Mouse (Mus musculus) C2C12 (cell line): ENCODE results near the gene Hcn2. TPM values are rescaled to one million over a fixed set of nuclear protein-coding genes. Genes with fewer than 3 reads are reported as not detected.

Experiments
- H3K27me3 ChIP-seq: one replicate; pipeline ENCODE4 v1.6.1; 2011; ENCODE audit not compliant: control insufficient read depth, insufficient read depth, insufficient read length
- H3K36me3 ChIP-seq: one replicate; pipeline ENCODE4 v1.6.1; 2011; ENCODE audit not compliant: control insufficient read depth, insufficient read depth
- H3K4me3 ChIP-seq: one replicate; pipeline ENCODE4 v1.5.1; 2011; ENCODE audit warnings: mild to moderate bottlenecking, control low read depth; ENCODE audit not compliant: poor library complexity, insufficient read depth, severe bottlenecking
- H3K79me2 ChIP-seq: one replicate; pipeline ENCODE4 v1.6.1; 2011; ENCODE audit not compliant: control insufficient read depth, insufficient read depth
- H3K79me3 ChIP-seq: one replicate; pipeline ENCODE4 v1.6.1; 2011; ENCODE audit warnings: low read depth, control low read depth
- H3ac ChIP-seq: one replicate; pipeline ENCODE3; 2011; ENCODE audit warnings: low read depth; ENCODE audit not compliant: control insufficient read depth, insufficient read length
- CEBPB ChIP-seq: IDR thresholded peaks from one replicate; pipeline ENCODE4 v1.6.1; 2011; ENCODE audit warnings: low read depth, mild to moderate bottlenecking, control low read depth, moderate library complexity
- CTCF ChIP-seq: IDR thresholded peaks from one replicate; pipeline ENCODE4 v1.5.1; 2011; ENCODE audit not compliant: control insufficient read depth, insufficient read depth, insufficient read length
- FOSL1 ChIP-seq: IDR thresholded peaks from one replicate; pipeline ENCODE4 v1.8.0; 2011; ENCODE audit warnings: mild to moderate bottlenecking, low read length; ENCODE audit not compliant: poor library complexity, insufficient read depth, severe bottlenecking
- MAX ChIP-seq: IDR thresholded peaks from one replicate; pipeline ENCODE4 v1.6.1; 2011; ENCODE audit warnings: mild to moderate bottlenecking, control low read depth
- MYOD1 ChIP-seq: IDR thresholded peaks from one replicate; pipeline ENCODE4 v1.6.1; 2011; ENCODE audit warnings: low read depth; ENCODE audit not compliant: control insufficient read depth, insufficient read length
- MYOG ChIP-seq: IDR thresholded peaks from one replicate; pipeline ENCODE4 v1.6.1; 2011; ENCODE audit not compliant: control insufficient read depth, insufficient read length; ENCODE audit errors: extremely low read depth
- USF1 ChIP-seq: IDR thresholded peaks from one replicate; pipeline ENCODE4 v1.6.1; 2011; ENCODE audit warnings: low read depth, mild to moderate bottlenecking, control low read depth, moderate library complexity
- polyA plus RNA-seq: library from polyadenylated mRNA; unstranded; fragments of >200 nt; fragmentation: generic; extraction: Trizol; gene quantifications from one replicate; pipeline ENCODE4 v1.2.1, GENCODE M21; 2012; ENCODE audit warnings: missing spikeins

Gene Hcn2
- polyA plus RNA-seq, 1 experiment, result 0.34 TPM

DNA sequence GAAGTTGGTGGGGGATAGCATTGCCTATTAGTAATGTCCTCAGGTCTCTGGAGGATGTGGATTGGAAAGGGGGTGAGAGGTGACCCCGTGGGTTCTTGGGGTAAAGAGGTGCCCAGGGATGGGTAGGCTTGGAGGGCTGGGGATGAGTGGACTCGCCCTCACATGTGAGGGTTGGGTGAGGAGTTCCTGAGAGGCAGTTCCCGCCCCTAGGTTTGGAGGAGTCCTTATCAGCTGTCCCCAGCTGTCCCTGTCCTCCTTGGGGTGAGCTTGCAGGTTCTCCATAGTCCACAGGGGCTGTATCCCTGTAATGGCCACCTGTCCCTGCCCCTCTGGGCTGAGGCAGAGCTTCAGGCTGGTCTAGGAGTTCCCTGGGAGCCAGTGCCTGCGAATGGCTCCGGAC, 10.5 kb upstream of the Hcn2 start:
- peak overlapping the region; percentile 38 for H3ac ChIP-seq

DNA sequence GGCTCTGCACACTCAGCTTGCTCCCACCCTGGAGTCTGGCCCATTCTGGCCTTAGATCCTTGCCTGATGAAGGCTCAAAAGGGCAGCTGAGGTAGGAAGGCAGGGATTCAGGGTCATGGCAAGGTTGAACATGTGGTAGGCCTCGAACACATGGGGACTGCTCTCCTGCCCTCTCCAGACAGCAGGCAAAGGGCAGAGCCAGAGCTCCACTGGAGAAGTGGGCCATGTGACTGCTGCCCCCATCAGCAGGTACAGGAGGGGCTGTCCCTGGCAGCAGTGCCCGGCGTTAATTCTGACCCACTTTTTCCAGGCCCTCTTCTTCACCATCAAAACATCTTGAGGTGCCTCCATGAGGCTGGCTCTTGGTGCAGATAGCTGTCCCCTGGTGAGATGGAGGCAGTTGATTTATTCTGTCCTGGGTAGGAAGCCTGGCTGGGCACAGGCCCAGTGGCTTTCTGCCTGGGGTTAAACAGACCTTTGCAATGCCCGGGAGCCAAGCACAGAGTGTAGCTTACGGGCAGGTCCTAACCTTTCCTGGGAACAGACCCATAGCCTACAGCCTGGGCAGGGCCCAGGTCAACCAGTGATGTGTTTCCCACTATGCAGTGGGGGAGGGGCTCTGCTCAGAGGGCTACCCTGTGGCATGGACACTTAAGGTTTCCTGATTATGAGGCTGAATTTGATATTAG, 9.9 kb upstream of the Hcn2 start:
- no peaks in the 10 kb centered on the region for H3K27me3 ChIP-seq
- no peak for TF ChIP-seq CEBPB
- no peak for TF ChIP-seq MAX
- no peak for TF ChIP-seq MYOG
- no peak for TF ChIP-seq FOSL1
- no peak for TF ChIP-seq USF1
- TF ChIP-seq CTCF, result no peak
- TF ChIP-seq MYOD1, result no peak
- peaks cover 58% of the 10 kb centered on the region for H3K79me2 ChIP-seq
- peaks cover 52% of the 10 kb centered on the region for H3K79me3 ChIP-seq
- peaks cover 46% of the 10 kb centered on the region for H3K36me3 ChIP-seq
- no peak overlapping the region for H3ac ChIP-seq
- no peak overlapping the region for H3K4me3 ChIP-seq

More for the DNA sequence above, 10.5 kb upstream of the Hcn2 start:
- peaks cover 58% of the 10 kb centered on the region for H3K79me2 ChIP-seq
- peaks cover 52% of the 10 kb centered on the region for H3K79me3 ChIP-seq
- peaks cover 40% of the 10 kb centered on the region for H3K36me3 ChIP-seq
- TF ChIP-seq MYOD1 (peak; percentile 6), MAX (no peak)
- no peak overlapping the region for H3K4me3 ChIP-seq
- no peaks in the 10 kb centered on the region for H3K27me3 ChIP-seq

DNA sequence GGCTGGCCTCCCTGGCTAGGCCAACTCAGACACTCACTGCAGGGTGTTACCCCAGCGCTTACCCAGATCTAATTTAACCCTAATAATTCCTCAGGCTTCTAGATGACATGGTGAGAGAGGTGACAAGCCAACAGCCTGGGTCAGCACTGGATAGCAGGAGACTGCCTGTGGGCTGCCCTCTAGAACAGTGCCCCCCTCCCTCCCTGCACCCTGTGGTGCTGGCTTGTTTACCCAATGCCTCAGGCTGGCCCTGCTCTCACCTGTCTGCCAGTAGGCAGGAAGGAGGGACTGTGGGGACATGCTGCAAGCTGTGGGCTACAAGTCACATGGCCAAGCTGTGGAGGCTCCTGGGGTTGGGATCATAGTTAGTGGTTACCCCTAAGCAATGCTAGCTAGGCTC, 9.3 kb upstream of the Hcn2 start:
- no peak overlapping the region for H3ac ChIP-seq
- H3K36me3 ChIP-seq, result peaks cover 52% of the 10 kb centered on the region
- H3K79me3 ChIP-seq, result peaks cover 52% of the 10 kb centered on the region
- TF ChIP-seq MAX, result no peak
- TF ChIP-seq MYOG, result no peak
- no peak for TF ChIP-seq MYOD1
- peak; percentile 18 for TF ChIP-seq USF1
- H3K79me2 ChIP-seq, result peaks cover 58% of the 10 kb centered on the region
- no peak overlapping the region for H3K4me3 ChIP-seq
- no peaks in the 10 kb centered on the region for H3K27me3 ChIP-seq

GRCm38 (mm10) chr10:79707759-79708158, 8.7 kb upstream of the Hcn2 start:
- no peak overlapping the region for H3K4me3 ChIP-seq
- TF ChIP-seq MAX (no peak), CTCF (no peak), USF1 (no peak), MYOG (no peak), MYOD1 (no peak)
- peaks cover 52% of the 10 kb centered on the region for H3K79me3 ChIP-seq
- no peak overlapping the region for H3ac ChIP-seq
- peaks cover 53% of the 10 kb centered on the region for H3K36me3 ChIP-seq
- H3K79me2 ChIP-seq, result peaks cover 58% of the 10 kb centered on the region
- no peaks in the 10 kb centered on the region for H3K27me3 ChIP-seq

- no peaks in the 10 kb centered on the region for H3K27me3 ChIP-seq
- peaks cover 52% of the 10 kb centered on the region for H3K79me3 ChIP-seq
- H3K36me3 ChIP-seq, result peaks cover 53% of the 10 kb centered on the region
- peaks cover 58% of the 10 kb centered on the region for H3K79me2 ChIP-seq
- no peak for TF ChIP-seq MYOG
- no peak for TF ChIP-seq FOSL1
- no peak for TF ChIP-seq USF1
- TF ChIP-seq CEBPB, result no peak
- TF ChIP-seq MAX, result no peak
- no peak overlapping the region for H3ac ChIP-seq
- H3K4me3 ChIP-seq, result no peak overlapping the region
Measured at GRCm38 (mm10) chr10:79708668-79709067, 7.8 kb upstream of the Hcn2 start.

DNA sequence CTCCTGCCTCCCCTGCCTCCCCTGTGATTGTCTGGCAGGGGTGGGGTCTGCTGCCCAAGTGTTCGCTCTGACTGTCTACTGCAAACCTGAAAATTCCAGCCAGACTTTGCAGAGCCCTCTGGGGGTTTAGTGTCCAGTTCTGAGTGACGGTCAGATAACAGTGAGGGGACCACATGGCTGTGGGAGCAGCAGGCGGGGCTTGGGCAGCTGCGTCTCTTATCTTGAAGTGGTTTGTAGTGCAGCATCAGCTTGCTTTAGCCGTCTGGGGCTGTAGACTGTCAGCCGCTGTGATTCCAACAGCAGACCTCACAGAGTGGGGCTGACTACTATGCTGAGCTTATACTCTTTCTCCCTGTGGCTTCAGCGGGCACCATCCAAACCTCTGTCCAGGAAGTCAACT, 7.1 kb upstream of the Hcn2 start:
- Histone ChIP-seq H3ac (no peak overlapping the region), H3K79me3 (peaks cover 52% of the 10 kb centered on the region), H3K27me3 (no peaks in the 10 kb centered on the region), H3K4me3 (no peak overlapping the region), H3K79me2 (peaks cover 56% of the 10 kb centered on the region), H3K36me3 (peaks cover 53% of the 10 kb centered on the region)
- no peak for TF ChIP-seq FOSL1
- no peak for TF ChIP-seq MYOG
- TF ChIP-seq CTCF, result no peak
- TF ChIP-seq USF1, result no peak
- no peak for TF ChIP-seq CEBPB
- no peak for TF ChIP-seq MAX
